Mouse (Mus musculus) olfactory bulb, adult 2 months (tissue): ENCODE measurements around the gene Dgke.

Experiments used
- CTCF ChIP-seq: fragments of 200-500 bp; IDR thresholded peaks from 2 replicates; pipeline ENCODE4 v1.5.1; 2012; ENCODE audit warnings: low read depth, mild to moderate bottlenecking, low read length, moderate library complexity; ENCODE audit not compliant: insufficient read depth
- POLR2A ChIP-seq: fragments of 200-500 bp; IDR thresholded peaks from 2 replicates; pipeline ENCODE4 v1.6.1; 2012; ENCODE audit warnings: mild to moderate bottlenecking, low read depth, low read length, moderate library complexity; ENCODE audit not compliant: insufficient read depth

DNA sequence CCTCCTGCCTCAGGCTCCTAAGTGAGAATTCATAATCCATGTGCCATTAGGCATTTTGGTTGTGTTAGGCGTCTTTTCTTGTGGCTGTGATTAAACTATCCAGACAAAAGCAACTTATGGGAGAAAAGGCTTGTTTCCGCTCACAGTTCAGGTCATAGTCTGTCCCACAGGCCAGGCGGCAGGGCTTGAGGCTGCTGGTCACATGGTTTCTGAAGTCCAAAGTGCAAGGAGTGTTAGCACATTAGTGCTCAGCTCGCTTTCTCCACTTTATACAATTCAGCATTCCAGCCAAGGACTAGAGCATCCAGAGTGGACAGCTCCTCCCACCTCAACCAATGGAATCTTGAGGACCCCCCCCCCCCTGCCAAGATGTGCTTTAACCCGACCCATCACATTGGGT, 54.4 kb downstream of the Dgke start:
- TF ChIP-seq POLR2A (no peak), CTCF (no peak)
